23 mouse cellular contexts compared by ENCODE assay signal in the genomic region with DNA sequence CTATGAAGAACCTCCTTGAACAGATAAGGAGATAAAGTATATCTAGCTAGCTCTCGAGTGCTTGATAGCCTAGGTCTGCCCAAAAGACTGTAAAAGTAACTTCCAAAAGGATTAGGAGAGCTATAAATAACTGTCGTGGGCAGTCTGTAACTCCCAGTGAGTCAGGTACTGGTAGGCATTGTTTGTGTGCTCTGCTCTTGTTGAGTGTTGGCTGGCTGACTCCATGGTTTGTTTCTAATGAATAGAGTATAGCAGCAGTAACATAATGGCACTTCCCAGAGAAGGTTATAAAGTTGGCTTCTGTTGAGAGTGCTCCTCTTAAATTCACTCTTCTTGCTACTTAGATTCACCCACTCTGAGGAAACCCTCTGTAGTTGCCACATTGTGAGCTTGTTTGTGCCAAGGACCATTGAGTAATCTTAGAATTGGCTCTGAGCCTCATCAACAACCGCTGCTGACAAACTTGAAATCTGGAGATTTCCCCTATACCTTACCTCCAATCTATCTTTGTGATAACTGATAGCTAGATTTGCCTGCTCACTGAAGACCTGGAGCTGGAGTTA. TPM values are rescaled to one million over a fixed set of nuclear protein-coding genes. Genes with fewer than 3 reads are reported as not detected.
DNase-seq lines count a peak whose midpoint lies in the region; ATAC-seq and TF ChIP-seq lines count a peak whose summit lies in the region.
"Had no signal": no experiment of that assay in that cellular context is flagged by ENCODE, and none has a peak within 500 bp of the region (broad histone marks: within the 10 kb centered on the region; RNA-seq: fewer than 3 reads in every experiment).

No protein-coding gene starts in this region.

- no peak for TF ChIP-seq CTCF in lung, adult 2 months (IDR thresholded peaks at IDR 0.05; ENCODE audit: insufficient read depth, low read length)

- WGBS in heart, embryonic 14.5 days = 35% methylated on average over 3 of the region's 3 CpGs
- WGBS in lung, adult 2 months = 49% methylated on average over 3 of the region's 3 CpGs

- TF ChIP-seq POLR2A in lung, adult 2 months (IDR thresholded peaks at IDR 0.05; ENCODE audit: borderline replicate concordance, extremely low read depth, low read depth, low read length) = no peak

- no peak for ATAC-seq in heart, embryonic 14.5 days (ENCODE audit: insufficient number of reproducible peaks, insufficient read depth, low FRiP score, low read depth)
- ATAC-seq: forebrain, embryonic 16.5 days; intestine, embryonic 15.5 days; midbrain, embryonic 13.5 days had no signal

- no peak overlapping the region for H3K9ac ChIP-seq in heart, embryonic 14.5 days (ENCODE audit: low read length)
- H3K9ac ChIP-seq: hindbrain, embryonic 13.5 days; intestine, embryonic 15.5 days; limb, embryonic 12.5 days; liver, embryonic 13.5 days; midbrain, embryonic 13.5 days had no signal

- H3K27ac ChIP-seq in heart, embryonic 14.5 days (replicated peaks in 1 of 2; ENCODE audit: control insufficient read depth in 1 of 2, insufficient read depth in 1 of 2, low read depth in 2 of 2, low read length in 2 of 2) = peak overlapping the region; percentile 51 to 78; a peak in 3 of 4 replicates
- H3K27ac ChIP-seq: hindbrain, embryonic 13.5 days; intestine, embryonic 15.5 days; limb, embryonic 12.5 days; liver, embryonic 13.5 days; midbrain, embryonic 13.5 days had no signal

- H3K4me2 ChIP-seq in heart, embryonic 14.5 days (ENCODE audit: low read length) = no peak overlapping the region
- H3K4me2 ChIP-seq: hindbrain, embryonic 13.5 days; intestine, embryonic 15.5 days; limb, embryonic 12.5 days; liver, embryonic 13.5 days; midbrain, embryonic 13.5 days had no signal

- peaks cover 90% of the 10 kb centered on the region for H3K36me3 ChIP-seq in heart, embryonic 14.5 days (ENCODE audit: control insufficient read depth, insufficient read depth, low read length)

- H3K9me3 ChIP-seq in heart, embryonic 14.5 days (ENCODE audit: control insufficient read depth, low read length) = no peaks in the 10 kb centered on the region
- H3K9me3 ChIP-seq: hindbrain, embryonic 13.5 days; intestine, embryonic 15.5 days; limb, embryonic 12.5 days; liver, embryonic 13.5 days; midbrain, embryonic 13.5 days had no signal

- DNase-seq in adrenal gland, postnatal 14 days = peak; percentile 33
- DNase-seq in adrenal gland, postnatal 4 days (ENCODE audit: low spot score in 2 of 2) = no peak
- DNase-seq in heart, postnatal 4 days = no peak
- peak; percentile 24 for DNase-seq in lung, postnatal 36 days
- DNase-seq in lung, adult 2 months = no peak
- DNase-seq in ovary, postnatal 14 days (ENCODE audit: low spot score) = no peak
- DNase-seq: cerebellum, adult 18-20 months; cerebellum, postnatal 25 days; embryo, embryonic 11 days; kidney, adult 9 months; kidney, postnatal 36 days; liver, embryonic 13.5 days; right cerebral cortex, postnatal 14 days; spleen, adult 18-20 months; thymus, postnatal 36 days had no signal

- peaks cover 0 to 11% of the 10 kb centered on the region in 2 experiments; a peak in 2 of 4 replicates for H3K4me1 ChIP-seq in heart, embryonic 14.5 days (ENCODE audit: control insufficient read depth in 2 of 2, insufficient read depth in 2 of 2, low read length in 2 of 2)
- H3K4me1 ChIP-seq in lung, adult 2 months (ENCODE audit: control insufficient read depth, insufficient read depth, low read length) = peaks cover 5% of the 10 kb centered on the region
- H3K4me1 ChIP-seq: hindbrain, embryonic 13.5 days; intestine, embryonic 15.5 days; limb, embryonic 12.5 days; liver, embryonic 13.5 days; midbrain, embryonic 13.5 days had no signal

- no peaks in the 10 kb centered on the region for H3K27me3 ChIP-seq in heart, embryonic 14.5 days (ENCODE audit: control insufficient read depth, insufficient read depth, low read length)
- H3K27me3 ChIP-seq: CH12.LX; hindbrain, embryonic 13.5 days; intestine, embryonic 15.5 days; limb, embryonic 12.5 days; liver, embryonic 13.5 days; midbrain, embryonic 13.5 days had no signal

- no peak overlapping the region for H3K4me3 ChIP-seq in heart, embryonic 14.5 days (ENCODE audit: control insufficient read depth in 1 of 2, insufficient read depth in 1 of 2, low read depth in 1 of 2, low read length in 2 of 2)
- no peak overlapping the region for H3K4me3 ChIP-seq in lung, adult 2 months (replicated peaks; ENCODE audit: extremely low read depth, low read depth, low read length)
- H3K4me3 ChIP-seq: hindbrain, embryonic 13.5 days; intestine, embryonic 15.5 days; limb, embryonic 12.5 days; liver, embryonic 13.5 days; midbrain, embryonic 13.5 days had no signal

RNA-seq across cellular contexts. Expression of gene Adora2a, which starts 51.6 kb away (rescaled TPM):
- 6.9 and 10.6 TPM in 2 replicates for total RNA-seq in adrenal gland, postnatal 14 days (2021)
- 1 to 10 TPM; 9.1 to 9.4 TPM for total RNA-seq in adrenal gland, postnatal 4 days (2021)
- 4.9 and 6.8 TPM in 2 replicates for polyA plus RNA-seq in heart, embryonic 14.5 days (2014; fragmentation: Nextera tagmentation; extraction: Ambion mirVana)
- total RNA-seq in heart, postnatal 4 days (2021) = 10 to 100 TPM; 17.8 to 18.4 TPM
- polyA plus RNA-seq in lung, adult 2 months (2012; rRNA removed) = 12.3 and 13.3 TPM in 2 replicates
- total RNA-seq: MEL had no signal

RNA-seq across cellular contexts. Expression of gene Specc1l, which starts 53.2 kb away (rescaled TPM):
- total RNA-seq in adrenal gland, postnatal 14 days (2021) = 43.6 and 50.7 TPM in 2 replicates
- total RNA-seq in adrenal gland, postnatal 4 days (2021) = 10 to 100 TPM; 65.2 to 65.7 TPM
- polyA plus RNA-seq in heart, embryonic 14.5 days (2014; fragmentation: Nextera tagmentation; extraction: Ambion mirVana) = 16.1 and 16.7 TPM in 2 replicates
- 10 to 100 TPM; 47.6 to 48.8 TPM for total RNA-seq in heart, postnatal 4 days (2021)
- 60.8 and 73.3 TPM in 2 replicates for polyA plus RNA-seq in lung, adult 2 months (2012; rRNA removed)

Comparison
In these comparisons a context has a peak if more than half of its experiments do, and no peak if none do; other contexts are left out.
1. DNase-seq: peak in adrenal gland, postnatal 14 days (single experiment) and lung, postnatal 36 days (single experiment); none in adrenal gland, postnatal 4 days (0 of 2), heart, postnatal 4 days (single experiment), lung, adult 2 months (single experiment) and ovary, postnatal 14 days (single experiment).